Comparison of ENCODE assay signal across 26 mouse cellular contexts in the genomic region with DNA sequence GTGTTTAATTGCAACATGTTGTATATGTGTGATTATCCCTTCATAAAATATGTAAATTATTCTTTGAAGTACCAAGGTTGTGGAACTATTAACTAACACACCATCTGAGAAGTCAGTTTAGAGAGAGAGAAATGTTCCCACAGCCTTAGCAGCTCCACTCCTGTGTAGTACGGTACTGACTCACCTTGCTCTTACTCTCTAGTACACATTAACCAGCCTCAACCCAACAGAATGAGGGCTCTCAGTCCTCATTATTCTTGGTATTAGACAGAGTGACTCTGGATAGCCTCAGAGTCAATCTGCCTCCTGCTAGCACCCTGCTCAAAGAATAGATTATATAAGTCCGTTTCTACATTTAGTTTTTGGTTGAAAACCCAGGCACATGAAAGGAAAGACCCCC.
"Had no signal": no experiment of that assay in that cellular context is flagged by ENCODE, and none has a peak within 500 bp of the region (broad histone marks: within the 10 kb centered on the region; RNA-seq: fewer than 3 reads in every experiment).

No protein-coding gene starts in this region.

- H3K9me3 ChIP-seq: limb, embryonic 10.5 days; limb, embryonic 13.5 days; liver, embryonic 12.5 days; liver, embryonic 15.5 days; lung, embryonic 15.5 days; megakaryocyte, embryonic 14.5 days; midbrain, embryonic 10.5 days; midbrain, embryonic 13.5 days; neural tube, embryonic 12.5 days; neural tube, embryonic 15.5 days had no signal

- H3K36me3 ChIP-seq: limb, embryonic 10.5 days; limb, embryonic 13.5 days; liver, embryonic 12.5 days; liver, embryonic 15.5 days; lung, embryonic 15.5 days; midbrain, embryonic 10.5 days; midbrain, embryonic 13.5 days; neural tube, embryonic 12.5 days; neural tube, embryonic 15.5 days had no signal

- DNase-seq: layer of hippocampus, adult 9-11 months; liver; lung, adult 18-20 months; lung, postnatal 10 days; lung, postnatal 36 days; right cerebral cortex, adult 18-20 months; right cerebral cortex, postnatal 25 days; spleen, adult 18-20 months; thymus, adult 2 months; thymus, postnatal 14 days; thymus, postnatal 4 days had no signal

- H3K27me3 ChIP-seq: limb, embryonic 13.5 days; liver, embryonic 12.5 days; liver, embryonic 15.5 days; lung, embryonic 15.5 days; megakaryocyte, embryonic 14.5 days; midbrain, embryonic 13.5 days; neural tube, embryonic 12.5 days; neural tube, embryonic 15.5 days had no signal

- H3K4me3 ChIP-seq: layer of hippocampus, adult 2 months; limb, embryonic 10.5 days; limb, embryonic 13.5 days; liver, embryonic 12.5 days; liver, embryonic 15.5 days; lung, embryonic 15.5 days; megakaryocyte, embryonic 14.5 days; midbrain, embryonic 10.5 days; midbrain, embryonic 13.5 days; neural tube, embryonic 12.5 days; neural tube, embryonic 15.5 days had no signal

- H3K4me1 ChIP-seq: limb, embryonic 13.5 days; liver, embryonic 12.5 days; liver, embryonic 15.5 days; lung, embryonic 15.5 days; megakaryocyte, embryonic 14.5 days; midbrain, embryonic 10.5 days; neural tube, embryonic 12.5 days; neural tube, embryonic 15.5 days had no signal

- H3K9ac ChIP-seq: limb, embryonic 13.5 days; liver, embryonic 12.5 days; liver, embryonic 15.5 days; lung, embryonic 15.5 days; midbrain, embryonic 13.5 days; neural tube, embryonic 12.5 days; neural tube, embryonic 15.5 days had no signal

- ATAC-seq: hindbrain, postnatal 0 days; inflammation-experienced regulatory T-cells, adult 6 months; intestine, postnatal 0 days; liver, embryonic 12.5 days; midbrain, embryonic 13.5 days; midbrain, embryonic 16.5 days had no signal

- H3K27ac ChIP-seq: hindbrain, postnatal 0 days; layer of hippocampus, adult 2 months; limb, embryonic 10.5 days; limb, embryonic 13.5 days; liver, embryonic 12.5 days; liver, embryonic 15.5 days; lung, embryonic 15.5 days; midbrain, embryonic 10.5 days; midbrain, embryonic 13.5 days; neural tube, embryonic 12.5 days; neural tube, embryonic 15.5 days had no signal

- H3K4me2 ChIP-seq: limb, embryonic 13.5 days; liver, embryonic 12.5 days; liver, embryonic 15.5 days; lung, embryonic 15.5 days; midbrain, embryonic 13.5 days; neural tube, embryonic 12.5 days; neural tube, embryonic 15.5 days had no signal
